Mouse (Mus musculus): ENCODE data around the gene Dcps. TPM values are rescaled to one million over a fixed set of nuclear protein-coding genes. Genes with fewer than 3 reads are reported as not detected.

The Dcps gene
- total and polyA plus RNA-seq, 2 experiments, result 21.0 to 27.4 TPM

DNA sequence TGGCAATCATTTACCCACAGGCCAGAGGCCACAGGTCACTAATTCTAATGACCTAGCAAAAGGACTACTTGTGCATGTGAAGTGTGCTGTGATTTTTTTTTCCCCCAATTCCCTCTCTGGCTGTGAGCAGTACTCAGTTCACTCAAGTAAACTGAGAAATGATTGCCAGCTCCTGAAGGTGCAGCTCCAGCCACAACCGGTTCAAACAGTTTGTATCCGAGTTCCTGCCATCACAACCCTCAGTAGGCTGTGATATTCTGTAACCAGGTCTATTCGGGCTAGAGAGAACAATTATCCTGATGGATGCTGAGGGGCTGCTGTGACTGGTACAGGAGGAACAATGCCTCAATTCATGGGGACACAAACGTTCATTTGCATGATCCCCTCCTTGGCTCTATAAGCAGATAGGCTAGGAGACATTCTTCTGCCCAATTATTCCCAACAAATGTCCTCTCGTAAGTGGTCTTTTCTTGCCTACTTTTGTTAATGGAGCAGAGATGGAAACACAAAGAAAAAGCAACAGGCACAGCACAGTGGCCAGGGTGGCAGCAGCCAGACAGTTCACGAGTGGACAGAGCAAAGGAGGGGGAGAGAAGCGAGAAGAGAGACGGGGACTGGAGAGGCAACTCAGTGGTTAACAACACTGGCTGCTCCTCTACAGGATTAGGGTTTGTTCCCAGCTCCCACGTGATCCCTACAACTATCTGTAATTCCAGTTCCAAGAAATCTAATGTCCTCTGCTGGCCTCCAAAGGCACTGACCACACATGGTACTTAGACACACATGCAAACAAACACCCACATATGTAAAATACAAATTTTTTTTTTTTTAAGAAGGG lies 8.8 kb downstream of the Dcps start:
- H3K36me3 ChIP-seq (ENCODE audit: control insufficient read depth, insufficient read depth, low read length), result peaks cover 6% of the 10 kb centered on the region
- no peak for TF ChIP-seq CTCF (IDR thresholded peaks at IDR 0.05; ENCODE audit: low read depth, low read length)
- no peak for TF ChIP-seq POLR2A (IDR thresholded peaks at IDR 0.05; ENCODE audit: extremely low read depth, insufficient read depth, low read length)
- no peaks in the 10 kb centered on the region for H3K27me3 ChIP-seq (ENCODE audit: control insufficient read depth, insufficient read depth, low read length)
- peaks cover 36% of the 10 kb centered on the region for H3K4me1 ChIP-seq (ENCODE audit: control insufficient read depth, insufficient read depth, low read length)
- peaks cover 3% of the 10 kb centered on the region; the same call in 1 of the 2 replicates for H3K79me2 ChIP-seq (ENCODE audit: control insufficient read depth, insufficient read depth, low read length)
- H3K27ac ChIP-seq (replicated peaks; ENCODE audit: insufficient read depth, low read depth, low read length), result peak overlapping the region; percentile 82
- peak overlapping the region; percentile 19 for H3K9ac ChIP-seq (ENCODE audit: low read depth, low read length)
- 29% methylated on average over 9 of the region's 9 CpGs for WGBS
- H3K4me3 ChIP-seq (ENCODE audit: insufficient read depth, low read depth, low read length), result no peak overlapping the region; the same call in 1 of the 2 replicates
- DNase-seq (ENCODE audit: extremely low read depth, low read depth, low spot score), result peak; percentile 93

DNA sequence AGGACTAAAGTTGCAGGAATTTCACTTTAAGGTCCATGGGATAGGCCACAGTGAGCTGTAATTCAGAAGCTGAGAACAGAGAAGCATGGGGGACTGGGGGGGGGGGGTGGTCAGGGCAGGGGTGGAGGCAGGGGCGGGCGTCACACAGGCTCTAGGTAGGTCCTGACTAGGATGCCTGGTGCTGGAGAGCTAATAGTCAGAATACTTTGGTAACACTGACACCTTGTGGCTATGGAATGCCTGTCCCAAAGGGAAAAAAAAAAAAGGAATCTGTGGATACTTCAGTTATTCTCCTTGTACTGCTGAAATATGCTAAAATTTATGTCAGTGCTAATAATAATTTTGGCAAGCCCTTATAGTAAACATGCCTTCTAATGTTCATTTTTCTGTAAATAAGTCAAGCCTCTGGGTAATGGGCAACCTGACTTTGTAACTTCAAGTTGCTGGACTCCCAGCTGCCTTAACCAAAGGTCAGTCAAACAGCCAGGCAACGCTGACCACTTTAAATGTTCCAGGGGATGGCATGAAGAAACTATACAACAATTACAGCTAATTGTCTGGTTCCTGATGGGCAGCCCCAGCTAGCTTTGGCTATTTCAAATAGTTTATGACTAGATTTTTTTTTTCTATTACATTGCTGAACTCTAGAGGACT lies 9.6 kb downstream of the Dcps start:
- WGBS, result 4% methylated on average over 3 of the region's 3 CpGs
- peaks cover 3% of the 10 kb centered on the region; the same call in 1 of the 2 replicates for H3K79me2 ChIP-seq (ENCODE audit: control insufficient read depth, insufficient read depth, low read length)
- H3K27ac ChIP-seq (replicated peaks; ENCODE audit: insufficient read depth, low read depth, low read length), result peak overlapping the region; percentile 82
- H3K36me3 ChIP-seq (ENCODE audit: control insufficient read depth, insufficient read depth, low read length), result peaks cover 6% of the 10 kb centered on the region
- no peak overlapping the region for H3K4me3 ChIP-seq (ENCODE audit: insufficient read depth, low read depth, low read length)
- H3K9ac ChIP-seq (ENCODE audit: low read depth, low read length), result peak overlapping the region; percentile 59; the same call in 1 of the 2 replicates
- peak; percentile 45; the same call in 1 of the 2 replicates for TF ChIP-seq CTCF (IDR thresholded peaks at IDR 0.05; ENCODE audit: low read depth, low read length)
- TF ChIP-seq POLR2A (IDR thresholded peaks at IDR 0.05; ENCODE audit: extremely low read depth, insufficient read depth, low read length), result no peak
- DNase-seq (ENCODE audit: extremely low read depth, low read depth, low spot score), result peak; percentile 75
- H3K4me1 ChIP-seq (ENCODE audit: control insufficient read depth, insufficient read depth, low read length), result peaks cover 37% of the 10 kb centered on the region
- no peaks in the 10 kb centered on the region for H3K27me3 ChIP-seq (ENCODE audit: control insufficient read depth, insufficient read depth, low read length)

DNA sequence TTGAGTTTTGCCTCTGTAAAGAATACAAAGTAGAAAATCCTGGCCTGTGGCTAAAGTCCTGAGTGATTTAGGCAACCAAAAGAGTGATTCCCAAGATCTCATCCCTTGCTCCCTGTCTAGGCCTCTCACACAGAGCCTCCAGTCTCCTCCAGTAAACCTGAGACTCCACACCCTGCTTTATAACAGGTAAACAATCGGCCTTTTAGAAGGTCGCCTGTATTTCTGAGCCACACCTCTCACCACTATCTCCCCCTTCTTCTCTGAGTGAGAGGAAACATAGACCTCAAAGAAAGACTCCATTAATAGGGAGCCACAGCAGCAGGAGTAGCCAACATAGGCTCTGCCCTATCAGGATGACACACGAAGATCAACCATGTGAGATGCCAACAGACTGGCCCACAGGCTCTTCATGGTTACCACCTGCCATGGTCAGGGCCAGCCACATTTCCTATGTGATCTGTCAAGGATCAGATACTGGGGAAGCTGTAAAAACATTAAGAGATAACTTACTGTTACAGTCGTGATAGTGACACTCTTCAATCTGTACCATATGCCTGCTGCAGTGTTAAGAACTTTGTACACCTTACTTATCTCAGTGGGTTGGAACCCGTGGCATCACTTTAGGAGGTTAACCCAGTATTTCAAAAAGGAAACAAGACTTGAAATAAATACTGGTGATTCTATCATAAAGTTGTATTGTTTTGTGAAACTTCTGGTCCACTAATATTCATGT lies 11.6 kb downstream of the Dcps start:
- H3K9ac ChIP-seq (ENCODE audit: low read depth, low read length), result no peak overlapping the region
- H3K36me3 ChIP-seq (ENCODE audit: control insufficient read depth, insufficient read depth, low read length), result no peaks in the 10 kb centered on the region
- H3K4me3 ChIP-seq (ENCODE audit: insufficient read depth, low read depth, low read length), result no peak overlapping the region
- DNase-seq (ENCODE audit: extremely low read depth, low read depth, low spot score), result no peak
- peaks cover 6% of the 10 kb centered on the region; the same call in 1 of the 2 replicates for H3K79me2 ChIP-seq (ENCODE audit: control insufficient read depth, insufficient read depth, low read length)
- H3K4me1 ChIP-seq (ENCODE audit: control insufficient read depth, insufficient read depth, low read length), result peaks cover 37% of the 10 kb centered on the region
- H3K27me3 ChIP-seq (ENCODE audit: control insufficient read depth, insufficient read depth, low read length), result no peaks in the 10 kb centered on the region
- 75% methylated on average over 5 of the region's 5 CpGs for WGBS
- TF ChIP-seq CTCF (IDR thresholded peaks at IDR 0.05; ENCODE audit: low read depth, low read length) (no peak), POLR2A (IDR thresholded peaks at IDR 0.05; ENCODE audit: extremely low read depth, insufficient read depth, low read length) (no peak)
- H3K27ac ChIP-seq (replicated peaks; ENCODE audit: insufficient read depth, low read depth, low read length), result peak overlapping the region; percentile 79

DNA sequence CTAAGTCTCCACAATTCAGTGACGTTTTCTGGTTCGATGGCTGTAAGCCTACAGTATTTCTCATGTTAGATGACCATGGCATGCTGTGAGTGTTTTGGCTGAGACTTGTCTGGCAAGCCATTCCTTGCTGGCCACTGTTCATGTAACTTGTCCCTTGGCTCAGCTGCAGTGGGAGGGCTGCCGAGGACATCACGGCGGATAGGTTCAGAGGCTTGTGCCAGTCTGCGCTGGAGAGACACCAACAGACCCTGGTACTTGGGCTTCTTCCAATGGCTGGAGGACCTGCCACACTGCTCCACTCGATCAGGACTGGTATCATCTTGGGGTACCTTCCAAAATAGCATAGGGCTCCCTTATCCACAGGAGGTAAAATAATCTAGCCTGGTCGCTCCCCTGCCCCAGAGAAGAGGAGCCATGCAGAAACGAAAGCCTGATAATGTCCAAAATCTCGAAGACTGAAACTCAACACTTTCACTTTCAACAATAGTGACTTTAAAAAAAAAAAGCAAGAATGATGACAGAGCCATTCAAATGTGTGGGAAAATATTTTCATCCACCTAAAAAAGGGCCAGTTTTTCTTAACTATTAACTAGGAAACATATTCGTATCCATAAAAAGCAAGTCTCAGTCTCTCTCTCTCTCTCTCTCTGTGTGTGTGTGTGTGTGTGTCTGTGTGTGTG lies 12.7 kb downstream of the Dcps start:
- H3K36me3 ChIP-seq (ENCODE audit: control insufficient read depth, insufficient read depth, low read length), result peaks cover 1% of the 10 kb centered on the region; the same call in 1 of the 2 replicates
- H3K4me3 ChIP-seq (ENCODE audit: insufficient read depth, low read depth, low read length), result peak overlapping the region; percentile 23
- no peak for TF ChIP-seq POLR2A (IDR thresholded peaks at IDR 0.05; ENCODE audit: extremely low read depth, insufficient read depth, low read length)
- no peak for TF ChIP-seq CTCF (IDR thresholded peaks at IDR 0.05; ENCODE audit: low read depth, low read length)
- H3K79me2 ChIP-seq (ENCODE audit: control insufficient read depth, insufficient read depth, low read length), result peaks cover 6% of the 10 kb centered on the region; the same call in 1 of the 2 replicates
- H3K9ac ChIP-seq (ENCODE audit: low read depth, low read length), result peak overlapping the region; percentile 57
- DNase-seq (ENCODE audit: extremely low read depth, low read depth, low spot score), result peak; percentile 96
- H3K27me3 ChIP-seq (ENCODE audit: control insufficient read depth, insufficient read depth, low read length), result no peaks in the 10 kb centered on the region
- WGBS, result 6% methylated on average over 11 of the region's 11 CpGs
- H3K4me1 ChIP-seq (ENCODE audit: control insufficient read depth, insufficient read depth, low read length), result peaks cover 30% of the 10 kb centered on the region
- peak overlapping the region; percentile 87 for H3K27ac ChIP-seq (replicated peaks; ENCODE audit: insufficient read depth, low read depth, low read length)

DNA sequence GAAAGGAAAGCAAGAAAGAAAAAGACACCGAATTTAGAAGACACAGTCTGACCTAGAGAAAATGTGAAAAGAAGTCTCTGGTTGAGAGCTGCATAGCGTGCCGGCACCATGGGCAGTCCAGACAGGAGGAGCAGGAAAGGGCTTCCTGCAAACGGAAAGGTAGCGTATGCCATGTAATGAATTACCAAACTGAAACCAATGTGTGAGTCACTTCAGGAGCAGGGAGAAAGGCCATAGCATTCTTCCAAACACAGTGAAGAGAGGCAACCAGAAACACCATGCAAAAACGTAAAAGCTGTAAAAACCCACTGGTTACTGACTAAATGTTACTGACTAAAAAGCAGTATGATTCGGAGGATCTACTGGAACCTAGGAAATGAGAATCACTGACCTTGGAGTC lies 14.1 kb downstream of the Dcps start:
- Histone ChIP-seq H3K4me3 (ENCODE audit: insufficient read depth, low read depth, low read length) (no peak overlapping the region), H3K27ac (replicated peaks; ENCODE audit: insufficient read depth, low read depth, low read length) (peak overlapping the region; percentile 87), H3K9ac (ENCODE audit: low read depth, low read length) (no peak overlapping the region), H3K79me2 (ENCODE audit: control insufficient read depth, insufficient read depth, low read length) (peaks cover 14% of the 10 kb centered on the region; the same call in 1 of the 2 replicates), H3K4me1 (ENCODE audit: control insufficient read depth, insufficient read depth, low read length) (peaks cover 22% of the 10 kb centered on the region), H3K27me3 (ENCODE audit: control insufficient read depth, insufficient read depth, low read length) (no peaks in the 10 kb centered on the region), H3K36me3 (ENCODE audit: control insufficient read depth, insufficient read depth, low read length) (peaks cover 1% of the 10 kb centered on the region; the same call in 1 of the 2 replicates)
- no peak for DNase-seq (ENCODE audit: extremely low read depth, low read depth, low spot score)
- 76% methylated on average over 7 of the region's 7 CpGs for WGBS
- no peak for TF ChIP-seq CTCF (IDR thresholded peaks at IDR 0.05; ENCODE audit: low read depth, low read length)
- no peak for TF ChIP-seq POLR2A (IDR thresholded peaks at IDR 0.05; ENCODE audit: extremely low read depth, insufficient read depth, low read length)

Measured in liver, adult 2 months (tissue).